Mouse (Mus musculus) kidney, postnatal 25 days (tissue): ENCODE measurements around the gene Gm20806.
"Not testable (repeated sequence)": the region's sequence is repeated elsewhere in the genome, so short reads cannot be mapped to it uniquely, and the experiment has no call there.

Experiments used
- DNase-seq, 2 experiments: peaks; one replicate each; pipeline ENCODE4 v3.0.0; 2021; ENCODE audit warnings: mixed read lengths in 2 of 2

The Gm20806 gene

GRCm38 (mm10) chrY:78837956-78838355 is at the start of gene Gm20806:
Gm20806 (minus strand) TSS chrY:78838056.
- not testable (repeated sequence) for DNase-seq
